Mouse (Mus musculus) embryonic facial prominence, embryonic 12.5 days (tissue): ENCODE data around the gene Smpd3. TPM values are rescaled to one million over a fixed set of nuclear protein-coding genes. Genes with fewer than 3 reads are reported as not detected.

Experiments
- ATAC-seq: fragments of 200-750 bp; cut with Nextera tagmentation; 2 replicates; pipeline ENCODE4 v1.8.0; 2017; ENCODE audit not compliant: insufficient number of reproducible peaks, insufficient read depth, low FRiP score, low TSS enrichment
- H3K27ac ChIP-seq: fragments of 300-500 bp; sonication (generic); 2 replicates; pipeline ENCODE4 v1.5.1; 2016; ENCODE audit warnings: mild to moderate bottlenecking
- H3K27me3 ChIP-seq: fragments of 300-500 bp; sonication (generic); 2 replicates; pipeline ENCODE4 v1.6.1; 2016; ENCODE audit warnings: mild to moderate bottlenecking, moderate library complexity
- H3K36me3 ChIP-seq: fragments of 300-500 bp; sonication (generic); 2 replicates; pipeline ENCODE4 v1.6.1; 2016; ENCODE audit warnings: mild to moderate bottlenecking
- H3K4me1 ChIP-seq: fragments of 300-500 bp; sonication (generic); 2 replicates; pipeline ENCODE4 v1.6.1; 2016
- H3K4me2 ChIP-seq: fragments of 300-500 bp; sonication (generic); replicated peaks from 2 replicates; pipeline ENCODE4 v1.6.1; 2016; ENCODE audit warnings: mild to moderate bottlenecking, moderate library complexity
- H3K4me3 ChIP-seq: fragments of 300-500 bp; sonication (generic); 2 replicates; pipeline ENCODE4 v1.5.1; 2016; ENCODE audit warnings: mild to moderate bottlenecking
- H3K9ac ChIP-seq: fragments of 300-500 bp; sonication (generic); 2 replicates; pipeline ENCODE4 v1.6.1; 2016; ENCODE audit warnings: mild to moderate bottlenecking, moderate library complexity
- H3K9me3 ChIP-seq: fragments of 300-500 bp; sonication (generic); 2 replicates; pipeline ENCODE4 v1.6.1; 2016; ENCODE audit warnings: mild to moderate bottlenecking, moderate library complexity
- WGBS: fragments of 180-500 bp; shearing (Covaris S2); methylation state at CpG from one replicate; pipeline ENCODE4 v1.1.7; 2016; 5-methylcytosine and 5-hydroxymethylcytosine counted together
- polyA plus RNA-seq: library from polyadenylated mRNA; unstranded; fragments of >200 nt; fragmentation: Nextera tagmentation; extraction: Ambion mirVana; gene quantifications from 2 replicates; pipeline ENCODE4 v1.2.1, GENCODE M21; 2016

Gene Smpd3
- polyA plus RNA-seq, 1 experiment from 2014 or later = 4.4 TPM

DNA sequence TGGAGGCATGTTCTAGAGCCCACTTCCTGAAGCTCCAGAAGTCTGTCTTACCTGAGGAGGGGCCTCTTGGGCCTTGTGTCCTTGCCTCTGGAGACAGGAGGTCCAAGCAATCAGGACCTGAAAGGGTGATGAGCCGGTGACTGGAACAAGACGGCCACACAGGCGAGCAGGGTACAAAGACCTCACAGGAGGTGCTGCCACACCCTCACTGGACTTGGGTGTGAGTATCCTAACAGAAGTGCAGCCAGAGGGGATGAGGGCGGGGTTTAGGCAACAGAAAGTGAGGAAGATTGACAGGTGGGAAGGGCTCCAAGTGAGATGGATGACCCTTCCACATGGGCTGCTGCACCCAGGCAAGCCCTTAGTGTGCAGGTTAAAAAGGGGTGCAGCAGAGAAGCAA lies 56.9 kb downstream of the Smpd3 start:
- no peaks in the 10 kb centered on the region for H3K27me3 ChIP-seq
- H3K9ac ChIP-seq = no peak overlapping the region
- H3K27ac ChIP-seq = no peak overlapping the region
- no peaks in the 10 kb centered on the region for H3K9me3 ChIP-seq
- no peak overlapping the region for H3K4me3 ChIP-seq
- no peak overlapping the region for H3K4me2 ChIP-seq
- H3K36me3 ChIP-seq = no peaks in the 10 kb centered on the region
- WGBS = 41% methylated on average over 4 of the region's 4 CpGs
- no peak for ATAC-seq
- no peaks in the 10 kb centered on the region for H3K4me1 ChIP-seq

DNA sequence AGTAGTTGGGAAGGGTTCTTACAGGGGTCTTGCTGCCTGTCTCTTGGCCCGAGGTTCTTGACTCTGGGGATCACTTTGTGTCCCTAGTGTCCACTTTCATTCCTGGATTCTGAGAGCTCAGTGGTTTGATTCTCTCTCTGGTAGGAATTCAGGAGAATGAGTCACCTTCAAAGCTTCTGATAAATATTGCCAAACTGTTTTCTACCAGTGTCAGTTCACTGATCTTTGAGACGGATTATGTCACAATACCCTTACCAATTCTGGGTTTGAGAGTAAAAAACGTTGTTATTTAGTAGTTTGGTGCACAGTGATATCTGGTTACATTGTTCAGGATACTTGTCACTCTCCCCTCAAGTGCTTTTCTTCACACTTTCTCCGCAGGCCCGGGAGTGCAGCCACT lies 57.6 kb downstream of the Smpd3 start:
- Histone ChIP-seq H3K9ac (no peak overlapping the region), H3K4me3 (no peak overlapping the region), H3K27ac (no peak overlapping the region), H3K4me2 (no peak overlapping the region), H3K4me1 (no peaks in the 10 kb centered on the region), H3K27me3 (no peaks in the 10 kb centered on the region), H3K9me3 (no peaks in the 10 kb centered on the region), H3K36me3 (no peaks in the 10 kb centered on the region)
- ATAC-seq = no peak
- 46% methylated on average over 5 of the region's 5 CpGs for WGBS

DNA sequence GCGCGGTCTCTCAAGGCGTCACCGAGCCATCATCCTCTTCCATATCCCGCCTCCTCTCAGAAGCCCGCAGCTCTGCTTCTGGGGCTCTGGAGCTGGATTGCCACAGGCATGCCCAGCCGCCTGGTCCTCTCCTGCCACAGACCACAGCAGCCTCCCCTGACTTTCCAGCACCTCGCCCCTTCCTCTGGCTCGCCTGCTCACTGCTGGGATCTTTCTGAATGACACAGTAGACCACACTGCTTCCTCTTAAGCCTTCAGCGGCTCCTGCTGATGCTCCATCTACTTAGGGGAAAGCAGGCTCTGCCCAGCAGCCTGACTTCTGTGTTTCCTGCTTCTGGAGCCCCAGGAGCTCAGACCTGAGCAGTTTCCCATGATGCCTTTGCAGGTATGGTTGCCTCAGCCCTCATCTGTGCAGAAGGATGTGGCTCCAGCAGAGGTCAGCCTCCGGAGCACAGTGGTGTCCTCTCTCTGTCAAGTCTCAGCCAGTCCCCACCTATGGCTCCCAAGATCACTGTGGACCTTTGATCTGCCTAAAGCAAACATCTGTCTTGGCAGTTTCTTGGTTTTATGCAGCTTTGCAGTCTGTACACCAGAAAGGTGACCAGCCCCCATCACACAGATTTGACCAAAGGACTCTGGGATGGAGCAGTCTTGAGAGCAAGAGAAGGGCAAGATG lies 59.3 kb downstream of the Smpd3 start:
- Histone ChIP-seq H3K4me3 (no peak overlapping the region), H3K4me2 (no peak overlapping the region), H3K36me3 (no peaks in the 10 kb centered on the region), H3K27ac (no peak overlapping the region), H3K9ac (no peak overlapping the region), H3K9me3 (no peaks in the 10 kb centered on the region), H3K4me1 (no peaks in the 10 kb centered on the region), H3K27me3 (no peaks in the 10 kb centered on the region)
- WGBS = 77% methylated on average over 11 of the region's 11 CpGs
- no peak for ATAC-seq

- Histone ChIP-seq H3K36me3 (no peaks in the 10 kb centered on the region), H3K27ac (no peak overlapping the region), H3K9me3 (no peaks in the 10 kb centered on the region), H3K4me3 (no peak overlapping the region), H3K4me1 (peaks cover under 1% of the 10 kb centered on the region; the same call in 1 of the 2 replicates), H3K27me3 (no peaks in the 10 kb centered on the region), H3K4me2 (no peak overlapping the region), H3K9ac (no peak overlapping the region)
- WGBS = 89% methylated on average over 5 of the region's 5 CpGs
- ATAC-seq = no peak
Measured at GRCm38 (mm10) chr8:106276709-106277317, 61.0 kb downstream of the Smpd3 start.

- ATAC-seq = no peak
- Histone ChIP-seq H3K9ac (no peak overlapping the region), H3K4me3 (no peak overlapping the region), H3K27ac (no peak overlapping the region), H3K9me3 (no peaks in the 10 kb centered on the region), H3K27me3 (no peaks in the 10 kb centered on the region), H3K4me2 (no peak overlapping the region), H3K36me3 (no peaks in the 10 kb centered on the region), H3K4me1 (peaks cover 25% of the 10 kb centered on the region)
- 86% methylated on average over 3 of the region's 3 CpGs for WGBS
Measured at GRCm38 (mm10) chr8:106273468-106273867, 64.3 kb downstream of the Smpd3 start.

- Histone ChIP-seq H3K27ac (peak overlapping the region; percentile 32), H3K4me1 (peaks cover 25% of the 10 kb centered on the region), H3K27me3 (no peaks in the 10 kb centered on the region), H3K4me2 (no peak overlapping the region), H3K9ac (no peak overlapping the region), H3K36me3 (no peaks in the 10 kb centered on the region), H3K4me3 (no peak overlapping the region), H3K9me3 (no peaks in the 10 kb centered on the region)
- no peak for ATAC-seq
- 42% methylated on average over 4 of the region's 4 CpGs for WGBS
Measured at GRCm38 (mm10) chr8:106271378-106271777, 66.4 kb downstream of the Smpd3 start.

DNA sequence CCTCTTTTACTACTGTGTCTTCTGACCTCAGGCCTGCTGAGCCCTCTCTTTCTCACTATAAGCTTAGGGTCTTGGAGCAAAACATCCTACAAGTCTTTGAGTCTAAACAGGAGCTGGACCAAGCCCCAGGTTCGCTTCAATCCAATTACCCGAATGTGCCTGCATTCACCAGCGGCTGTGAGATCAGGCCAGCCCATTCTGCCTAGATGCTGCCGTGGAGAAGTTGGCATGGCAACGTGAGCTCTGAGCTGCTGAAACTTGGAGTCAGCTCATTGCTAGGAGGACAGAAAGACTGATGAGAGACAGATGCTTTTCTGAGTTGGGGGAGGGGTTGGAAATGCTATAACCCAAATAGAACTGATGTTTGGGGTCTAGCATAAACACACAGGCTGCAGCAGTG lies 67.0 kb downstream of the Smpd3 start:
- no peak overlapping the region for H3K4me3 ChIP-seq
- peak overlapping the region; percentile 17; the same call in 1 of the 2 replicates for H3K27ac ChIP-seq
- H3K9me3 ChIP-seq = no peaks in the 10 kb centered on the region
- peak; percentile 42; the same call in 1 of the 2 replicates for ATAC-seq
- no peak overlapping the region for H3K9ac ChIP-seq
- H3K36me3 ChIP-seq = no peaks in the 10 kb centered on the region
- peaks cover 25% of the 10 kb centered on the region for H3K4me1 ChIP-seq
- WGBS = 12% methylated on average over 5 of the region's 5 CpGs
- no peak overlapping the region for H3K4me2 ChIP-seq
- no peaks in the 10 kb centered on the region for H3K27me3 ChIP-seq

DNA sequence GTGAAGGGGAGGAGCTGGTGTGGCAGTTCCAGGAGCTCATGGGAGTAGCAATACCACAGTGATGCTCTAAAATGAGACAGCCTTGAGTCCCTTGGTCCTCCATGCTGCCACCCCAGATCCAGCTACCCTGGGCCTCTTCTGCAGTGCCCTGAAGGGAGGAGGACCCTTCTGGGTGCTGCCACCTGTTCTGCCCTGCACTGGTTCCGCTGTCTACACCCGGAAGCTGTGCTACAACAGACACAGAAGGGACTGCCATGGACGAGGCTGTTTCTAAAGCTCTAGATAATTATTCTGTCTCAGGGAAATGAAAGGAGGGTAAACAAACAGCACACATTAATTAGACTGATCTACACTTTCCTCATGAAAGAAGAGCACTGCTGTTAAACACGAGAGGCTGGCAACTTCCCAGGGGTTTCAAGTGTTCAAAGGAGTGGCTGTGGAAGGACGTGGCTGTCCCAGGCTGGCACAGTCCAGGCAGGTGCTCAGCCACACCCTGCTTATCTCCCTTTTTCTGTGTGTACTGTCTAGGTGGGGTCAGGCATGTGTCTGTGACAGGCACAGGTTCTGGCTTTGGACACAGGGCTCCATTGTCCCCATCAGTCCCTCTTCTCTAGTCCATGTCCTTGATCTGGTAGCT lies 69.0 kb downstream of the Smpd3 start:
- H3K4me1 ChIP-seq = peaks cover 25% of the 10 kb centered on the region
- no peak overlapping the region for H3K27ac ChIP-seq
- no peaks in the 10 kb centered on the region for H3K36me3 ChIP-seq
- no peak overlapping the region for H3K9ac ChIP-seq
- no peak for ATAC-seq
- no peak overlapping the region for H3K4me2 ChIP-seq
- H3K4me3 ChIP-seq = no peak overlapping the region
- no peaks in the 10 kb centered on the region for H3K27me3 ChIP-seq
- no peaks in the 10 kb centered on the region for H3K9me3 ChIP-seq
- WGBS = 62% methylated on average over 5 of the region's 5 CpGs

- Histone ChIP-seq H3K4me2 (no peak overlapping the region), H3K27ac (no peak overlapping the region), H3K9ac (no peak overlapping the region), H3K9me3 (no peaks in the 10 kb centered on the region), H3K4me3 (no peak overlapping the region), H3K27me3 (no peaks in the 10 kb centered on the region), H3K4me1 (peaks cover 10% of the 10 kb centered on the region), H3K36me3 (no peaks in the 10 kb centered on the region)
- 86% methylated on average over 17 of the region's 17 CpGs for WGBS
- ATAC-seq = no peak
Measured at GRCm38 (mm10) chr8:106265398-106265797, 72.4 kb downstream of the Smpd3 start.

DNA sequence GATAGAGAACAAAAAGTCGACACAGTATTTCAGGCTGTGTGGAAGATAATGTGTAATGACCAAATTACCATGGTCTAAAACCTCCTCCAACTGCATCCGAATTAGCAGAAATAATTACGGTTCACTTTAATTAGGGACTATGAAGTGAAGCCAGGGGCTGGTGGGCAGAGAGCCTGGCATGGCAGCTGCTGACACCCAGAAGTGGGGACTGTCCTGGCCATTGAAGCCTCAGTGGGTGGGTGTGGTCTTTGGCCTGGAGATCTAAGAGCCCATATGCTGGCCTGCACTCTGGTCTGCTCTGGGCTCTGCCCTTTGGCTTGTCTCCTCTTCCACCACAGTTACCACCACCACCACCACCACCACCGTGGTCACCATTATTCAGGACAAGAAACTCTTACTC lies 73.9 kb downstream of the Smpd3 start:
- no peaks in the 10 kb centered on the region for H3K27me3 ChIP-seq
- no peak overlapping the region for H3K4me2 ChIP-seq
- no peaks in the 10 kb centered on the region for H3K9me3 ChIP-seq
- no peak overlapping the region for H3K27ac ChIP-seq
- H3K4me1 ChIP-seq = no peaks in the 10 kb centered on the region
- H3K4me3 ChIP-seq = no peak overlapping the region
- WGBS = 82% methylated on average over 4 of the region's 4 CpGs
- ATAC-seq = no peak
- H3K36me3 ChIP-seq = no peaks in the 10 kb centered on the region
- no peak overlapping the region for H3K9ac ChIP-seq

- Histone ChIP-seq H3K36me3 (peaks cover 3% of the 10 kb centered on the region; the same call in 1 of the 2 replicates), H3K4me2 (no peak overlapping the region), H3K9ac (no peak overlapping the region), H3K9me3 (no peaks in the 10 kb centered on the region), H3K4me3 (no peak overlapping the region), H3K27me3 (no peaks in the 10 kb centered on the region), H3K27ac (0 out of 2 replicates have a peak overlapping the region, but pooled peaks have one; percentile 6), H3K4me1 (no peaks in the 10 kb centered on the region)
- ATAC-seq = no peak
- WGBS = 72% methylated on average over 5 of the region's 5 CpGs
Measured at GRCm38 (mm10) chr8:106262343-106262742, 75.4 kb downstream of the Smpd3 start.

DNA sequence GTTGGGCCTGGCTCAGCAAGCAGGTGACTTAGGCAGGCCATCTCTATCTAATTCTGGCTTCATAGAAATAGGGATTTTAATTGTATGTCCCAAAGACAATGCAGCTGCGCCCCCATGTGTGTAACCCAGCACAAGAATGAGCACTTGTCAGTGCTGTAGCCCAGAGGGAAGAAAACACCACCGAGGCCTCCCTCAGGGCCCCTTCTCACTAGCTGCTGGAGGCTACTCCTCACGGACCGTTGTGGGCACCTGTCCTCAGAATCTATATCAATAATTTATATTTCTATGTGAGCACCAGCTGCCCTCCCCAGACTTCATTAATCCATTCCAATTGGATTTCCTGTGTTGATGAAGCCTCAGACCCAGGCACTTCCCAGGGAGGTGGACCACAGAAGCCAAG lies 76.9 kb downstream of the Smpd3 start:
- H3K4me1 ChIP-seq = no peaks in the 10 kb centered on the region
- H3K27ac ChIP-seq = no peak overlapping the region
- WGBS = 85% methylated on average over 4 of the region's 4 CpGs
- ATAC-seq = no peak
- no peak overlapping the region for H3K9ac ChIP-seq
- peaks cover 3% of the 10 kb centered on the region; the same call in 1 of the 2 replicates for H3K36me3 ChIP-seq
- H3K27me3 ChIP-seq = no peaks in the 10 kb centered on the region
- H3K4me2 ChIP-seq = no peak overlapping the region
- no peak overlapping the region for H3K4me3 ChIP-seq
- no peaks in the 10 kb centered on the region for H3K9me3 ChIP-seq
